Mouse (Mus musculus) macrophage (primary cell): ENCODE measurements around the gene Trim39. TPM values are rescaled to one million over a fixed set of nuclear protein-coding genes. Genes with fewer than 3 reads are reported as not detected.
"Not testable (repeated sequence)": the region's sequence is repeated elsewhere in the genome, so short reads cannot be mapped to it uniquely, and the experiment has no call there.

Experiments used
- H3K27ac ChIP-seq: fragments of 350-480 bp; formaldehyde crosslinking; 2 replicates; pipeline ENCODE4 v1.9.0; 2021
- H3K36me3 ChIP-seq: fragments of 350-480 bp; formaldehyde crosslinking; 2 replicates; pipeline ENCODE4 v1.9.0; 2021; ENCODE audit errors: inconsistent target
- H3K4me3 ChIP-seq: fragments of 350-480 bp; formaldehyde crosslinking; 2 replicates; pipeline ENCODE4 v1.9.0; 2021; ENCODE audit errors: inconsistent target
- H3K79me2 ChIP-seq: fragments of 350-480 bp; formaldehyde crosslinking; 2 replicates; pipeline ENCODE4 v1.9.0; 2021; ENCODE audit errors: inconsistent target
- WGBS: methylation state at CpG from one replicate; pipeline ENCODE4 v1.1.7; 2026; ENCODE audit warnings: inconsistent platforms; ENCODE audit not compliant: missing documents; 5-methylcytosine and 5-hydroxymethylcytosine counted together
- polyA plus RNA-seq: library from polyadenylated mRNA; stranded (reverse); fragments of 250-400 nt; gene quantifications from 3 replicates; pipeline ENCODE4 v1.2.4, GENCODE M21; 2018; ENCODE audit warnings: inconsistent platforms

The Trim39 gene
- polyA plus RNA-seq, 1 experiment from 2014 or later = 7.4 TPM

DNA sequence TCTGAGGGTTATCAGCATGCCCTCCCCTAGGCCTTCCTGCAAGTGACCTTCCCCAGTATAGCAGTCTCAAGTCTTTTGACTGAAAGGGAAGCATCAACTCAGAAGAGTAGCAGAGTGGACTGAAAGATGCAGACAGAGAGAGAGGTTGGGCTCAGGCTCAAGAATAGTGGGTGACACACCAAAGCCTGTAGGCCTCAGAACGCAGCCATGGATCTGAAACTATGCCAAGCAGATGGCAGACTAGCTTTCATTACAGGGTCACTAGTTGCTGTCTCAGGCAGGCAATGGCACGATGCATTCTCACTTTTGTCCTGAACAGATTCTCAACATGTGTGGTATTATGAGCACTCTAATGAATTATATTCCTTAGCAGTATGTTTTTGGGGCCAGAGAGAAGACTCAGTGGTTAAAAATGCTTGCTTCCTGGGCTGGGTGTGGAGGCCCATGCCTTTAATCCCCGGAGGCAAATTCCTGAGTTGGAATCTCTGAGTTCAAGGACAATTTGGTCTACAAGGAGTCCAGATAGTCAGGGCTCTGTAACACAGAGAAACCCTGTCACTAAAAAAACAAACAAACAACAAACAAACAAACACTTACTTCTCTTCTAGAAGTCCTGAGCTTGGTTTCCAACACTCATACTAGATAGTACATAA is 7.6 kb downstream of the Trim39 start:
- Histone ChIP-seq H3K36me3 (peaks cover 37% of the 10 kb centered on the region; the same call in 1 of the 2 replicates), H3K4me3 (no peak overlapping the region), H3K79me2 (no peaks in the 10 kb centered on the region; the same call in 1 of the 2 replicates), H3K27ac (no peak overlapping the region)
- 88% methylated on average over 3 of the region's 3 CpGs for WGBS

- Histone ChIP-seq H3K4me3 (no peak overlapping the region), H3K36me3 (peaks cover 25% of the 10 kb centered on the region; the same call in 1 of the 2 replicates), H3K79me2 (peaks cover 7% of the 10 kb centered on the region; the same call in 1 of the 2 replicates), H3K27ac (peak overlapping the region; percentile 57)
- WGBS = 14% methylated on average over 9 of the region's 9 CpGs
Observed at GRCm38 (mm10) chr17:36261511-36262166, 10.4 kb downstream of the Trim39 start.

DNA sequence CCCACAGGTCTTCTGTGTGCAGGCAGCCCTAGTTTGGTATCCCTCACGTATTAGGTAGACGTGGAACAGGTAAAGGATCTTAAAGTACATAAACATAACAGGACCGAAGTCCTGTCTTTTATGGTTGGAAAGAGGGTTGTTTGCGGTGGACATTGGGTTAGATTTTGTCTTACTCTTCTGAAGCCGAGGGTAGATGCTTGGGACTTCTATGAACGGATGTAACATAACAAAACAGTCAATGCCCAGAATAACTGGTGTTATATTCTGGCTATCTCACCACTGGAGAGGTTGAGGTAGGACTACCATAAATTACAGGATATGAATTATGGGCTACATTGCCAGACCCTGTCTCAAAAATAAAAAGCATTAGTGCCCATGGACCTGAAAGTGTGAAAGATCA is 14.1 kb downstream of the Trim39 start, which contains the start of gene Rpp21:
TSS of gene Rpp21 (minus strand) at position 101 of the 400 bp plus-strand sequence.
- Histone ChIP-seq H3K79me2 (peaks cover 10% of the 10 kb centered on the region; the same call in 1 of the 2 replicates), H3K4me3 (peak within 1 kb of the TSS; percentile 57), H3K36me3 (peaks cover 18% of the 10 kb centered on the region; the same call in 1 of the 2 replicates), H3K27ac (peak within 1 kb of the TSS; percentile 24)
- 35% methylated on average over 6 of the region's 6 CpGs for WGBS

DNA sequence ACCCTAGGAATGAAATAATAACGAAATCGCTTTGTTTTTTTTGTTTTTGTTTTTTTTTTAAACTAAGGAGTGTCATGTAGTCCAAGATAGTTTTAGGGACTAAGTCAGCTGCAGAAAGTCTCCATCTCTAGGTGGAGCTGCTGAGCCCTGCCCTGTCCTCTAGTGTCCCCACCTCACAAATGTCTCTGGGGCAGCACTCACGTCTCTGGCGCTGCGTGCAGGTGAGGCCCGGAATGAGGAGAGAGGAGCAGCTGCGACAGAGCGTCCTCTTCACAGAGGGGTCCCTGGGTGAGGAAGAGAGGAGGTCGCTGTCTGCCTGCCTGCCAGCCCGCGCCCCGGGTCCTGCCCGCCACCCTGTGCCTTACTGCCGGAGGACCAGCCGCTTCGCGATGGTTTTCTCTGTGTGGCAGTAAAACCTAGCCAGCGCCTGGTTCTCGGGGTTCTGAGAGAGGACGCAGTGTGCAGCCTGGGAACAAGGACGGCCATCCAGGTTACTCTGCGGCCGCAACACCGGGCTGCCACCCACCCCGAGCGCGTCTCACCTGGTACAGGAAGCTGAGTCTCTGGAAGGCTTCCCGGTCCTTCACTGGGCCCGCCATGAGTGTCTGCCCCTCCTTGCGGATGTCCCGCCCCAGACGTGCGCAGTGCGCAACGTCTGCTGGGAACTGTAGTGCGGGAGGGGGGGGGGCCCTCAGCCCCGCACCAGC is 14.7 kb downstream of the Trim39 start:
- Histone ChIP-seq H3K27ac (peak overlapping the region; percentile 24), H3K36me3 (peaks cover 18% of the 10 kb centered on the region; the same call in 1 of the 2 replicates), H3K4me3 (peak overlapping the region; percentile 57), H3K79me2 (peaks cover 10% of the 10 kb centered on the region; the same call in 1 of the 2 replicates)
- WGBS = 2% methylated on average over 36 of the region's 37 CpGs

GRCm38 (mm10) chr17:36253087-36253600 is 18.9 kb downstream of the Trim39 start:
- Histone ChIP-seq H3K36me3 (0 out of 2 replicates have a peak, but pooled peaks cover 4% of the 10 kb centered on the region), H3K79me2 (peaks cover 10% of the 10 kb centered on the region; the same call in 1 of the 2 replicates), H3K27ac (peak overlapping the region; percentile 73), H3K4me3 (no peak overlapping the region)
- WGBS = 41% methylated on average over 6 of the region's 6 CpGs

- peak overlapping the region; percentile 73 for H3K27ac ChIP-seq
- peak overlapping the region; percentile 28 for H3K4me3 ChIP-seq
- H3K36me3 ChIP-seq = 0 out of 2 replicates have a peak, but pooled peaks cover 4% of the 10 kb centered on the region
- H3K79me2 ChIP-seq = peaks cover 10% of the 10 kb centered on the region; the same call in 1 of the 2 replicates
- WGBS = 5% methylated on average over 25 of the region's 25 CpGs
Observed at GRCm38 (mm10) chr17:36252250-36252876, 19.7 kb downstream of the Trim39 start.

DNA sequence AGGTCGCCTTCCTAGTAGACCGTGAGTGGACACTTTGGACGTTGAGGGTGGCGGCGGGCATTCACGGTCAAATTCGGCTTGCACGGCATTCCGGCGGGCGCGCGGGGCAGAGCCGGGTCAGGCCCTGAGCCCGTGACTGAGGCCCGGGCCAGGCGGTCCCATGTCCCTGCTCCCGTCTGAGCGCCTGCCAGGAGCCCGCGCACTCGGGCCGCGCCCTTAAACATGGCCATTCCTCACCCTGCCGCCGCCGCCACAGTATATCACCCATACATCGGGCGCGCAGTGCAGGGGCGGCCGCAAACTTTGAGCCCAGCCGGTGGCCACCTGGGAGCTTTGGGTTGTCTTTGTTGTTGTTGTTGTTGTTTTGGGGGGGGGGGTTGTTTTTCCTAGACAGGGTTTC is 23.2 kb downstream of the Trim39 start:
- no peak overlapping the region for H3K4me3 ChIP-seq
- H3K36me3 ChIP-seq = no peaks in the 10 kb centered on the region
- H3K27ac ChIP-seq = no peak overlapping the region
- WGBS = 67% methylated on average over 33 of the region's 33 CpGs
- no peaks in the 10 kb centered on the region for H3K79me2 ChIP-seq

DNA sequence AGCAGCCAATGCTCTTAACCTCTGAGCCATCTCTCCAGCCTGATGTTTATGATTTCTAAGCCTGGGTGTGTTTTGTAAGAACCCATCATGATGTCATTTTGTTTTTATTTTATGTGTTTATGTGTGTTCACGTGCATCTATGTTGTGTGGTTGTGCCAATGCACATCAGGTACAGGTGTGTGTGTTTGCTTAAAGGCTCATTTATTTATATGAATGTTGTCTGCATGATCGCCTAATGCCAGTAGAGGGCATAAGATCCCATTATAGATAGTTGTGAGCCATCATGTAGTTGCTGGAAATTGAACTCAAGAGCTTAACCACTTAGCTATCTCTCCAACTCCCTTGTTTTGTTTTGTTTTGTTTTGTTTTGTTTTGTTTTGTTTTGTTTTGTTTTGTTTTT is 26.3 kb downstream of the Trim39 start:
- 82% methylated on average over 2 of the region's 2 CpGs for WGBS
- no peaks in the 10 kb centered on the region for H3K79me2 ChIP-seq
- H3K36me3 ChIP-seq = no peaks in the 10 kb centered on the region
- no peak overlapping the region for H3K4me3 ChIP-seq
- no peak overlapping the region for H3K27ac ChIP-seq

DNA sequence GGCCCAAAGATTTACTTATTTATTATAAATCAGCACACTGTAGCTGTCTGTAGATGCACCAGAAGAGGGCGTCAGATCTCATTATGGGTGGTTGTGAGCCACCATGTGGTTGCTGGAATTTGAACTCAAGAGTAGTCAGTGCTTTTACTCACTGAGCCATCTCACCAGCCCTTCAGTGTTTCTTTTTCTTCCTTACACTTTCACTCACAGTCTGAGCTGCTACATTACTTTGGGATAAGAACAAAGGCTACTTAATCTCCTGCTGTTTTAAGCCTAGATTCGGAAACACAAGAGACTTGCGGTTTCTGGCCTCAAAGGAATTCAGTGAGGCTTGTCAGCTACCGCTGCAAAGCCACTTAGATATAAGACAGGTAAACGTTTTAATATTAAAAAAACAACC is 28.0 kb downstream of the Trim39 start:
- no peaks in the 10 kb centered on the region for H3K36me3 ChIP-seq
- no peak overlapping the region for H3K27ac ChIP-seq
- no peak overlapping the region for H3K4me3 ChIP-seq
- 72% methylated on average over 5 of the region's 5 CpGs for WGBS
- H3K79me2 ChIP-seq = no peaks in the 10 kb centered on the region

DNA sequence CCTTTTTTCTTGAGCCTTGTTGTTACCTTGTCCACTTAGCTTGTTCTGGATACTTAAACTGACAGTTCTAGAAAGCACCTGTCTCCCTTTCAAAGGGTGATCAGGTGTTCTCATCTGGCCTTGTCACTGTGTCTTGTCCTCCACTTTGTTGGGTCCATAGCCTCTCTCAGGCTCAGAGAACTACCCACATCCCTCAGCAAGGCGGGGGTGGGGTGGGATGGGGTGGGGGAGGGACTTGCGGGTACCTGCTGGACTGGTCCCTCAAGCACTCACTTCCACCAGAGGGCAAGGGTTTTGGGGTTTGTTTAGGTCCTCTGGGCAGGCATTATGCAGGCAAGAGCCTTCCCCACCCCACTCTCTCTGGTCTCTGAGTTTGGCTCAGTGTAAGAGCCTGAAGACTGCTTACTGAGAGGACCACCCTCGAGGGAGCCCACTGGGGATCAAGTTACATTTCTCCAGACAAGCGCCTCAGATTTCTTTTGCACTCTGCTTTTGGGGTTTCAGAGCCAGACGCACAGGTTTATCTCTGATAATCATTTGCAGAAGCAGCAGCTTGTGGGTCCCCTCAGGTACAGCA is 31.3 kb downstream of the Trim39 start:
- Histone ChIP-seq H3K4me3 (no peak overlapping the region), H3K79me2 (no peaks in the 10 kb centered on the region), H3K36me3 (no peaks in the 10 kb centered on the region), H3K27ac (no peak overlapping the region)
- WGBS = 57% methylated on average over 5 of the region's 5 CpGs

DNA sequence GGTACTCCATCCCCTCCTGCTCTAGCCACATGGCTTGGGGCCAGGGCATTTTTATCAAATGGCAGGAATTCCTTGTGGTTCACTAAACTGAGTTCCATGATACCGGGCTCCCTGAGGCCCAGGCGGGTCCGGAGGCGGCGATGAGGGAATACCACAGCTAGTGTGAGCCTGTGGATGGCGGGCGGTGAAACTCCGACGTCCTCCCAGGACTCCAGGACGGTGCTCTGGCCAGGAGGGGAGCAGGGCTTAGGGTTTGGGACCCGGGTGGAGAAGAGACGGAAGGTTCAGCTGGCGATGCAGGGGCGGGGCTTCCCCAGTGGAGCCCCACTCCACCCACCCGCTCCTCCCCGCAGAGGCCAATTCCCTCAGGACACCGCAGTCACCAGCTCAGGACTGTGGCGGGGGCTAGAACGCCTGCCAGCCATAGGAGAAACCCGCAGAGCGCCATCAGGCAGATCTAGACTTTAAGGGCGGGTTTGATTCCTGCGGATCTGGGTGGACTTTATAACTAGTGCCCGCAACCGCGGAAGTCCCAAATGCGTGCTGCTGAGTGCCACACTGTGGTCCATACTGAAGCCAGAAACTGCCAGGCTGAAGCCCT is 34.6 kb downstream of the Trim39 start:
- Histone ChIP-seq H3K36me3 (no peaks in the 10 kb centered on the region), H3K4me3 (no peak overlapping the region), H3K27ac (no peak overlapping the region), H3K79me2 (no peaks in the 10 kb centered on the region)
- 17% methylated on average over 25 of the region's 27 CpGs for WGBS

- not testable (repeated sequence) for H3K36me3 ChIP-seq, H3K27ac ChIP-seq, H3K4me3 ChIP-seq, H3K79me2 ChIP-seq
- 18% methylated on average over 6 of the region's 9 CpGs for WGBS
Observed at GRCm38 (mm10) chr17:36235300-36235699, 36.7 kb downstream of the Trim39 start.

DNA sequence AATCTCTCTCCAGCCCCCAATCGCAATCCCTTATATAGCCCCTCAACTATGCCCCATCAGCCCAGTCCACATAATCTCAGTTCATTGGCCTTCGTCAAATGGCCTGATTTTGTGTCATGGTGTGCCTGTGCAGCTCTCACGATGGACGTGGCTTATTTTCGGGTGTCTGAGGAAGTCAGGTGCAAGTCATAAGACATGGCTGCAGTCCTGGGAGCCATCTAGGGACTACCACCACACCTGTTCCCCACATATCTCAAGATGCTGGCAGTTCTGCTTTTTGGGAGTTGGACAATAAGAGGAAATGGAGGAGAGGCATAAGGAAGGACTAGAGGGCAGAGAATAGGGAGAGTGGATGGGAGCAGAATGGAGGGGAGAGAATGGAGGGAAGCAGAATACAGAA is 38.5 kb downstream of the Trim39 start:
- 54% methylated on average over 5 of the region's 5 CpGs for WGBS
- Histone ChIP-seq H3K27ac (no peak overlapping the region), H3K36me3 (no peaks in the 10 kb centered on the region), H3K79me2 (no peaks in the 10 kb centered on the region), H3K4me3 (no peak overlapping the region)
